Mouse (Mus musculus) hindbrain, postnatal 0 days (tissue): ENCODE results near the gene Borcs5. TPM values are rescaled to one million over a fixed set of nuclear protein-coding genes. Genes with fewer than 3 reads are reported as not detected.

Experiments
- ATAC-seq: fragments of 200-750 bp; cut with Nextera tagmentation; 2 replicates; pipeline ENCODE4 v1.8.0; 2017; ENCODE audit warnings: mild to moderate bottlenecking, moderate TSS enrichment, moderate library complexity
- DNase-seq: peaks from one replicate; pipeline ENCODE4 v3.0.0-alpha.2; 2015; ENCODE audit warnings: low spot score
- H3K27ac ChIP-seq: fragments of 300-500 bp; sonication (generic); 2 replicates; pipeline ENCODE4 v1.5.1; 2014; ENCODE audit warnings: mild to moderate bottlenecking
- H3K27me3 ChIP-seq: fragments of 300-500 bp; sonication (generic); 2 replicates; pipeline ENCODE4 v1.6.1; 2014; ENCODE audit warnings: low read length, mixed read lengths; ENCODE audit not compliant: insufficient read depth
- H3K36me3 ChIP-seq: fragments of 300-500 bp; sonication (generic); 2 replicates; pipeline ENCODE4 v1.6.1; 2014; ENCODE audit warnings: low read length, mixed read lengths; ENCODE audit not compliant: insufficient read depth
- H3K4me1 ChIP-seq: fragments of 300-500 bp; sonication (generic); 2 replicates; pipeline ENCODE4 v1.6.1; 2014; ENCODE audit warnings: antibody characterized with exemption, low read length, mixed read lengths; ENCODE audit not compliant: insufficient read depth
- H3K4me2 ChIP-seq: fragments of 300-500 bp; sonication (generic); 2 replicates; pipeline ENCODE4 v1.6.1; 2014; ENCODE audit warnings: low read depth, mild to moderate bottlenecking, low read length, moderate library complexity, mixed read lengths
- H3K4me3 ChIP-seq: fragments of 300-500 bp; sonication (generic); 2 replicates; pipeline ENCODE4 v1.5.1; 2014; ENCODE audit warnings: low read length
- H3K9ac ChIP-seq: fragments of 300-500 bp; sonication (generic); replicated peaks from 2 replicates; pipeline ENCODE4 v1.6.1; 2014; ENCODE audit warnings: mild to moderate bottlenecking, low read length, moderate library complexity, mixed read lengths
- H3K9me3 ChIP-seq: fragments of 300-500 bp; sonication (generic); 2 replicates; pipeline ENCODE4 v1.6.1; 2016; ENCODE audit warnings: low read length, mixed read lengths
- CTCF ChIP-seq: IDR thresholded peaks from 2 replicates; pipeline ENCODE4 v1.5.1; 2016; ENCODE audit warnings: antibody characterized with exemption, control low read depth, low read depth
- WGBS: fragments of 180-500 bp; shearing (Covaris S2); extraction: QIAGEN DNeasy Blood & Tissue Kit; methylation state at CpG from one replicate; pipeline ENCODE4 v1.1.7; 2014; 5-methylcytosine and 5-hydroxymethylcytosine counted together
- polyA plus RNA-seq: library from polyadenylated mRNA; unstranded; fragments of >200 nt; fragmentation: Nextera tagmentation; extraction: Ambion mirVana; gene quantifications from 2 replicates; pipeline ENCODE4 v1.2.1, GENCODE M21; 2015
- total RNA-seq: library from RNA; depleted of rRNA; stranded (reverse); fragments of >200 nt; gene quantifications from 2 replicates; pipeline ENCODE4 v1.2.3, GENCODE M21; 2014; rRNA removed

Gene Borcs5
- total and polyA plus RNA-seq, 2 experiments from 2014 or later: 39.5 to 71.4 TPM

DNA sequence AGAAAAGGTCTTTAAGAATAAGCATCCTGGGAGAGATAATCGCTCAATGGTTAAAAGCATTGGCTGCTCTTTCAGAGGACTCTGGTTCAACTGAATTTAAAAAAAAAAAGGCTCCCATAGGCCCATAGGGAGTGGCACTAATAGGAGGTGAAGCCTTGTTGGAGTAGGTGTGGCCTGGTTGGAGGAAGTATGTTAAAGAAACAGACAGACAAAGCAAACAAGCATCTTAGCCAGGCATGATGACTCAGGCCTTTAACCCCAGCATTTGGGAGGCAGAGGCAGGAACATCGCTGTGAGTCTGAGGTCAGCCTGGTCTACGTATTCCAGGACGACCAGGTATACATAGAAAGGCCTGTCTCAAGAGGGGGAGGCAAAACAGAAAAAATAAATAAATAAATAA, 114.1 kb downstream of the Borcs5 start:
- no peak for DNase-seq
- H3K9me3 ChIP-seq: no peaks in the 10 kb centered on the region
- H3K9ac ChIP-seq: no peak overlapping the region
- no peak for ATAC-seq
- H3K27me3 ChIP-seq: no peaks in the 10 kb centered on the region
- H3K27ac ChIP-seq: no peak overlapping the region
- no peaks in the 10 kb centered on the region for H3K36me3 ChIP-seq
- TF ChIP-seq CTCF: no peak
- no peak overlapping the region for H3K4me2 ChIP-seq
- 96% methylated on average over 4 of the region's 4 CpGs for WGBS
- no peaks in the 10 kb centered on the region for H3K4me1 ChIP-seq
- no peak overlapping the region for H3K4me3 ChIP-seq

DNA sequence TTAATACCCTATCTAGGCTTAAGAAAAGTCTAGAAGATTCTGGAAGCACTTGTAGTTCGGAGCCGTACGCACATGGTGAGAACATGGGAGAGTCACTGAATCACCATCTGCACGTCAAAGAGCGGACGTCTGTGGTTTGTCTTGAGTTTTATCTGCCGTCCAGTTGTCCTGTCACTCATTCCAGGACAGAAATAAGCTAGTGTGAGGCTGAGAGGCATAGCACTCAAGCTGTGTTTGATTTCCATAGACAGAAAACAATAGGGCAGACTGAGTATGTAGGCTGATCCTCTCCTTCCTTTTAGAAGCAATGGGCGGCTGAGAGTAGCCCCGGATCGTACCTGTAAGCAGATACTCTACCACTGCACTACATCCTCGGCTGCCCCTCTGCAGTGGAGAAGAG, 114.5 kb downstream of the Borcs5 start:
- WGBS: 91% methylated on average over 11 of the region's 11 CpGs
- no peaks in the 10 kb centered on the region for H3K4me1 ChIP-seq
- no peak overlapping the region for H3K4me2 ChIP-seq
- DNase-seq (no peak), ATAC-seq (no peak)
- H3K27ac ChIP-seq: no peak overlapping the region
- no peaks in the 10 kb centered on the region for H3K27me3 ChIP-seq
- H3K9me3 ChIP-seq: no peaks in the 10 kb centered on the region
- no peaks in the 10 kb centered on the region for H3K36me3 ChIP-seq
- no peak for TF ChIP-seq CTCF
- H3K4me3 ChIP-seq: no peak overlapping the region
- H3K9ac ChIP-seq: no peak overlapping the region

DNA sequence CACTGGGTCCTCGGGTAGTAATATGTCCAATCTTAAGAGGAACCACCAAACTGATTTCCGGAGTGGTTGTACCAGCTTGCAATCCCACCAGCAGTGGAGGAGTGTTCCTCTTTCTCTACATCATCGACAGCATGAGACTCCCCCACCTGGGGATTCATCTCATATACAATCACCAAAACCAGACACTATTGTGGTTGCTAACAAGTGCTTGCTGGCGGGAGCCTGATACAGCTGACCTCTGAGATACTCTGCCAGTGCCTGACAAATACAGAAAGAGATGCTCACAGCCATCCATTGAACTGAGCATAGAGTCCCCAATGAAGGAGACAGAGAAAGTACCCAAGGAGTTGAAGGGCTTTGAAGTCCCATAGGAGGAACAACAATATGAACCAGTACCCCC, 116.7 kb downstream of the Borcs5 start:
- Histone ChIP-seq H3K4me2 (no peak overlapping the region), H3K27ac (no peak overlapping the region), H3K9me3 (no peaks in the 10 kb centered on the region), H3K36me3 (no peaks in the 10 kb centered on the region), H3K27me3 (no peaks in the 10 kb centered on the region), H3K9ac (no peak overlapping the region), H3K4me1 (no peaks in the 10 kb centered on the region), H3K4me3 (no peak overlapping the region)
- 89% methylated on average over 4 of the region's 4 CpGs for WGBS
- TF ChIP-seq CTCF: no peak
- DNase-seq (no peak), ATAC-seq (no peak)

Other genes starting within 250 kb of the Borcs5 start
- 0.14 TPM in 1 of 2 replicates, not detected in the other for gene Bcl2l14, start 243.2 kb upstream of the Borcs5 start, total RNA-seq
- 0.11 and 0.15 TPM in 2 replicates for gene Bcl2l14, start 243.2 kb upstream of the Borcs5 start, polyA plus RNA-seq
- 23.9 and 26.1 TPM in 2 replicates for gene Lrp6, start 72.5 kb upstream of the Borcs5 start, total RNA-seq
- gene Lrp6, start 72.5 kb upstream of the Borcs5 start, polyA plus RNA-seq: 12.1 and 13.0 TPM in 2 replicates
- 2.2 and 3.8 TPM in 2 replicates for gene Mansc1, start 7.0 kb upstream of the Borcs5 start, total RNA-seq
- gene Mansc1, start 7.0 kb upstream of the Borcs5 start, polyA plus RNA-seq: 2.2 and 2.4 TPM in 2 replicates
- gene Dusp16, start 153.1 kb downstream of the Borcs5 start, total RNA-seq: 6.3 and 7.8 TPM in 2 replicates
- 4.1 and 4.5 TPM in 2 replicates for gene Dusp16, start 153.1 kb downstream of the Borcs5 start, polyA plus RNA-seq
- gene Crebl2, start 190.6 kb downstream of the Borcs5 start, total RNA-seq: 2.7 and 4.4 TPM in 2 replicates
- 2.6 and 3.6 TPM in 2 replicates for gene Crebl2, start 190.6 kb downstream of the Borcs5 start, polyA plus RNA-seq